Mouse (Mus musculus): ENCODE measurements around the gene Ankrd2.
A peak's percentile ranks its signal among the peaks of the same experiment; 100 is the strongest.

Gene Ankrd2

DNA sequence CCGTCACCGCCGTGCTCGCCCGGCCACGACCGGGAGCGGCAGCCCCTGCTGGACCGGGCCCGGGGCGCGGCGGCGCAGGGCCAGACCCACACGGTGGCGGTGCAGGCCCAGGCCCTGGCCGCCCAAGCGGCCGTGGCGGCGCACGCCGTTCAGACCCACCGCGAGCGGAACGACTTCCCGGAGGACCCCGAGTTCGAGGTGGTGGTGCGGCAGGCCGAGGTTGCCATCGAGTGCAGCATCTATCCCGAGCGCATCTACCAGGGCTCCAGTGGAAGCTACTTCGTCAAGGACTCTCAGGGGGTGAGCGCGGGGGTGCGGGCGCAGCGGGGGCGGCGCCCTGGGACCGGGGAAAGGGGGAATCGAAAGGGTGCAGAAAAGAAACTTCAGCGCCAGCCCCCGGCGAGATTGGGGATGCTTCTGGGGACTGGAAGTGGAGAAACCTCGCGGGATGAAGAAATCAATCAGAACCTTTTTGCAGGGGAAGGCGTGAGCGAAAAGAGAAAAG lies 54.9 kb downstream of the Ankrd2 start:
- DNase-seq (ENCODE audit: low spot score in 2 of 2), result peak in 1 of 2 experiments; percentile 19

Data from spleen, postnatal 14 days (tissue).